Mouse (Mus musculus) liver, postnatal 0 days (tissue): Measurements from ENCODE around the gene Ppm1l.

ENCODE experiments used
- CTCF ChIP-seq: sonication (generic); IDR thresholded peaks from 2 replicates; pipeline ENCODE4 v1.5.1; 2016; ENCODE audit warnings: antibody characterized with exemption, low read depth
- EP300 ChIP-seq: IDR thresholded peaks from 2 replicates; pipeline ENCODE4 v1.6.1; 2016; ENCODE audit warnings: antibody characterized with exemption, low read depth, mild to moderate bottlenecking

DNA sequence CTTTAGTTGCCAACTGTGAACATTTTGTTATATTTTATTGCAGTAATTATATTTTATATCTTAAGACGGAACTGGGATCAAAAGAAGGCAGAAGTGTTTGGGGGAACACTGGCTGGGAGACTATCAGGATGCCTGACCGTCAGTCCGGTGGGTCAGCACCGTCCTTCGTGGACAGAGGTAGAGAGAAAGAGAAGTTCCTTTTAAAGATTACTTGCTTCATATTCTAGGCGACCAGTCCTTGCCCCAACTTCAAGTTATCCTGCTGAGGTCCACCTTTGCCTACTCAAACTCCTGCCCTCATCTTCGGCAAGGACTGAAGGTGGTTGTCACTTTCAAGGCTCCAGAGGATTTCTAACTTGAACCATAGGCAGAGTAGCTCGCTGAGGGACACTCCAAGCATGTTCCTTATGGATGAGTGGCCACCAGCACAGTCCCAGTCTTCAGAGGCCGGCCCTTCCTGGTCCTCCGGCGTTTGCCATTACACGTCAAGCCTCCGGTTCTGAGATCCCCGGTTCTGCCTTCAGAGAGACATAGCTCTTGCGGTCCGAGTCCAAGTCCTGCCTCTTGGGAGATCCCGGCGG is 761 bp upstream of the Ppm1l start:
- TF ChIP-seq CTCF (no peak), EP300 (no peak)
